Mouse (Mus musculus): Measurements from ENCODE around the gene Xpo4.

DNA sequence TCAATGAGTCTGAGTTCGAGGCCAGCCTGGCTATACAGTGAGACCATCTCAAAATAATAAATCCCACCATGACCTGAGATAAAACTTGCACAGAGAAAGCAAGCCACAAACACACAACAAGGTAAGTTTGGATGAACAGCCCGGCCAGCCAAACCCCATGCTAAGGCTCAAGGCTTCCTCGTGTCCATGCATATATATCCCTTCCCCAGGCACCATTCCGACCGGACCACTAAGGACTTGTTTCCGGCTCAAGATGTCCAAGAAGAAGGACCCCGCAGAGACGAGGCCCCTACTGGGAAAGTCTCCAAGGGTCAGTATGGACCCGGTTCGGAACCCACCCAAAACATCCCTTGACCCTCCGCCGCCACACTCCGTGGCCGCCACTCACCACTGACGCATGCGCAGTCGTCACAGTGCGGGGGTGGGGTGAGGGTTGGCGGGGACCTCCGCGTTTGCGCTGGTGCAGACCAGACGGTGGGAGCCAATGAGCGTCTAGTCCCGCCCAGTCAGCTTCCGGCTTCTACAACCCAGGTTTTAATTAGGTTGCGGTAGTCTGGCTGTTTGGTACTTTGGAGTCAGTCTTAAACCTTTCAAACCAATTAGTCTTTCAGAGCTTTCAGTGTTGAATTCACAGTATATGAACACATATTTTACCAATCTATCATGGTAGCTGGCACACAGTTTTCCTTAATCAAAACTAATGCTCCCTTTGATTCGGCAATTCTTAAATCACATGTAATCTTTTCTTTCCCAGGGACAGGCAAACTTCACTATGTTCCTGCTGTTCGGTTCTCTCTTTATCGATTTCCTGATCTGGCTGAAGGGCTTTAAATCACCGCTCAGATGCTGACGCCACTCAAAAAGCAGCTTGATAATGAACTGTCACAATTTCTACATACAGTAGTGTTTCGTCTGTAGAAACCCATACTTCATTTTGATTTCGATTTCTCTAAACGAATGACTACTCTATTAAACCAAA, 93.8 kb downstream of the Xpo4 start, which contains the start of gene Eef1akmt1:
- TF ChIP-seq GATA1 (IDR thresholded peaks at IDR 0.05; ENCODE audit: borderline replicate concordance, low read length) (no peak), FLI1 (IDR thresholded peaks at IDR 0.05; ENCODE audit: low read length) (0 out of 2 replicates have a peak, but pooled peaks have one; percentile 15)

Data from megakaryocyte, embryonic 14.5 days (primary cell).